Mouse (Mus musculus) heart, embryonic 11.5 days (tissue): ENCODE measurements around the gene Khk. TPM values are rescaled to one million over a fixed set of nuclear protein-coding genes. Genes with fewer than 3 reads are reported as not detected.

Source experiments
- polyA plus RNA-seq: library from polyadenylated mRNA; unstranded; fragments of >200 nt; fragmentation: Nextera tagmentation; extraction: Ambion mirVana; gene quantifications from 2 replicates; pipeline ENCODE4 v1.2.1, GENCODE M21; 2014

Khk gene
- polyA plus RNA-seq, 1 experiment from 2014 or later, result 11.3 TPM

Other genes starting within 250 kb of the Khk start
- 2.9 and 3.5 TPM in 2 replicates for gene Dpysl5, start 209.9 kb upstream of the Khk start, polyA plus RNA-seq
- 14.2 and 17.9 TPM in 2 replicates for gene Mapre3, start 106.8 kb upstream of the Khk start, polyA plus RNA-seq
- gene Tmem214, start 53.4 kb upstream of the Khk start, polyA plus RNA-seq, result 47.8 and 48.2 TPM in 2 replicates
- gene Agbl5, start 32.7 kb upstream of the Khk start, polyA plus RNA-seq, result 12.9 and 14.5 TPM in 2 replicates
- gene Ost4, start 13.6 kb upstream of the Khk start, polyA plus RNA-seq, result 445 and 470 TPM in 2 replicates
- gene Emilin1, start 8.0 kb upstream of the Khk start, polyA plus RNA-seq, result 90.5 and 123 TPM in 2 replicates
- 4.4 and 5.4 TPM in 2 replicates for gene Cgref1, start 24.2 kb downstream of the Khk start, polyA plus RNA-seq
- gene Preb, start 38.9 kb downstream of the Khk start, polyA plus RNA-seq, result 69.1 and 70.2 TPM in 2 replicates
- gene Tcf23, start 47.2 kb downstream of the Khk start, polyA plus RNA-seq, result 0.04 and 0.15 TPM in 2 replicates
- 96.8 and 101 TPM in 2 replicates for gene Atraid, start 126.9 kb downstream of the Khk start, polyA plus RNA-seq
- gene Slc5a6, start 127.5 kb downstream of the Khk start, polyA plus RNA-seq, result 5.4 and 7.1 TPM in 2 replicates
- gene Cad, start 133.3 kb downstream of the Khk start, polyA plus RNA-seq, result 22.9 and 23.1 TPM in 2 replicates
- gene Dnajc5g, start 184.9 kb downstream of the Khk start, polyA plus RNA-seq, result not detected in 2 replicates
- gene Slc30a3, start 186.8 kb downstream of the Khk start, polyA plus RNA-seq, result 0.47 and 0.48 TPM in 2 replicates
- gene Trim54, start 195.3 kb downstream of the Khk start, polyA plus RNA-seq, result 13.9 and 16.7 TPM in 2 replicates
- 0.51 TPM in 1 of 2 replicates, not detected in the other for gene Ucn, start 217.4 kb downstream of the Khk start, polyA plus RNA-seq
- gene Mpv17, start 232.8 kb downstream of the Khk start, polyA plus RNA-seq, result 78.1 and 82.1 TPM in 2 replicates